Mouse (Mus musculus) left cerebral cortex, postnatal 4 days (tissue): ENCODE measurements at regions not wholly inside any gene's neighbourhood (a gene's known extent, or its start where the extent isn't known, plus 50 kb on each side); places are given as distances from the start of the nearest gene placed in this dataset.

Experiments
- DNase-seq: peaks from one replicate; pipeline ENCODE4 v3.0.0-alpha.2; 2022
- intact Hi-C: fragments of 180-260 bp; cut with DNase I; formaldehyde crosslinking; loops from one replicate; pipeline ENCODE4 v1.15.1; 2025

DNA sequence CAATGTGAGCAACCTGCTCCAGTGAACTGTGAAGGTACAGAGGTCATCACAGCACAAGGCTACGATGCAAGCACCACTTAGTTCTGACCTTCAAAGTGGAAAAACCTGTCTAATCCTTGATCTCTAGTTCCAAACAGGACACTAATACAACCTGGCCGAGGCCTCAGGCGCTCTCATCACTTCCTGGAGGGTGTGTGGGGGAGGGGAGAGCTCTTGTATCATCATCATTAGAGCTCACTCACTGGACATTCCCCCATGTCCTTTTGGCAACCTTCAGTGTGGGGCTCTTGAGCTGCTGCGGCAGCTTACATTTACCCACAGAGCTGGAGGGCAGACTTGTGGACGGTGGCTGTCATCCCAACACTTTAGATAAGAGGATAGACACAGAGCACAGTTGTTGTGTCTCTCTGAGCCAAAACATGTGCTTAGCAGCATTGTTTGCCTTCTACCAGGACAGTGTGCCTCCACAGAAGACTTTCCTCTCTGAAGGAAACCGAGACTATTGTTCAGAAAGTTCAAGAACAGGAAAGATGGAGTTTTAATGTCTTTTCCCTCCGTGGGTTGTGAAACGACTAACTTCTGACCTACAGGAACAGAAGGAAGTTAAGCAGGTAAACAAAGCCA is 115.2 kb upstream of the Mylip start:
- intact Hi-C loops = no loop called here
- DNase-seq = no peak

DNA sequence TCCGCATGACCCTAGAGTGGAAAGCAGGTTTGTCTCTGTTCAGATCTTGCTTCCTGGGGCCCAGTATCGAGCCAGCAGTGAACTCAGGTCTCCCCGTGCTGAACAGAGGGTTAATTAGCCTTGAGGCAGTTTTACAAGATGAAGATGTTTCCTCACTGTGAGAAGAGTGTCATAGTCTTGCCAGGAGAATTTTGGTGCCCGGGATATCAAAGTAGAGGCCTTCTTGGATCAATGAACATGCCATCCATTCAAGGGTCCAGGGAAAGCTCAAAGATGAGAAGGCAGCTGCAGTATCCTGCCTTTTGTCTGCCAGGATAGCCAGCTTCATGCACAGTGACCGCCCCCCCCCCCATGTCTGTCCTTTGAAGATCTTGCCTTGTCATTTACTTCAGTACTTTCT is 114.2 kb upstream of the Mylip start:
- DNase-seq = no peak
- intact Hi-C loops = no loop called here

DNA sequence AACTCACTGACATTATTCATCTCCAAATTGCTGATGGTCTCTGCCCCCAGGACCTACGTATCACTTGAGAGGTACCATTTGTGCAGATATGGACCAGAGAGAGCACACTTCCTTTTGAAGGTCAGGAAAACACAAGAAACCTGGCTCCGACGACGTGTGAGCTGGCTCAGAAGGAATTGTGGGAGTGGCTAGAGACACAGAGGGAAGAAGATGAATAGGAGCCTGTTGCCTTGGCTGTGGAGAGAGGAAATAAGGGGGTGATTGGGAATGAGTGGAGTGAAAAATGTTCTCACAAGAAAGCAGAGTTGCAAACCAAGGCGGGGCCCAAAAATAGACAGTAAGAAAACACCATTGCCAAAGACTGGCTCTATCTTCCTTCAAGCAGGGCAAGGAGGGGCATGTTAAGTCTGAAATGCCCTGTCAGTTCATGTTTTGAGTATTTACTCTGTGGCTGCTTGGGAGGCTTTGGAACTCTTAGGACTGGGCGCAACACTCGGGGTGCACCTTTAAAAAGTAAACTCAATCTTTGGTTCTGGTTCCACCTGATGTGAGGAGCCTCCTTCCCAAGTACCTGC is 111.6 kb upstream of the Mylip start:
- no peak for DNase-seq
- intact Hi-C loops = no loop called here

DNA sequence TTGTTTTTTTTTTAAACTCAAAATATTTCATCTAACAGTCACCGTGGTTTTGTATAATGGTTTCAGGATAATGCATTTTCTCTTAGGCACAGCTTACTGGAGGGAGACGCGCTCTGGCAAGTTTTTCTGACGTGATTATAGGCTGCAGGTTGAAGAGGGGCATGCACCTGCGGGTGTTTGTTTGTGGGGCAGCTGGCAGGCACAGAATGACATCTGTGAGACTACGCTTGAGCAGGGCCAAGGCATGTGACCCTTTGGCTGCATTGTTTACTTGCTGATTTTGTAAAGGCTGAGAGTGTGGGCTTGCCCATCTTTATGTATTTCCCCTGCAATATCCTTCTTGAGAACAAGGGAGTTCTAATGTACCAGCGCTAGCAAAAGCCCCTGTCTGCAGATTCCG is 108.4 kb upstream of the Mylip start:
- intact Hi-C loops = no loop called here
- peak; percentile 7 for DNase-seq

DNA sequence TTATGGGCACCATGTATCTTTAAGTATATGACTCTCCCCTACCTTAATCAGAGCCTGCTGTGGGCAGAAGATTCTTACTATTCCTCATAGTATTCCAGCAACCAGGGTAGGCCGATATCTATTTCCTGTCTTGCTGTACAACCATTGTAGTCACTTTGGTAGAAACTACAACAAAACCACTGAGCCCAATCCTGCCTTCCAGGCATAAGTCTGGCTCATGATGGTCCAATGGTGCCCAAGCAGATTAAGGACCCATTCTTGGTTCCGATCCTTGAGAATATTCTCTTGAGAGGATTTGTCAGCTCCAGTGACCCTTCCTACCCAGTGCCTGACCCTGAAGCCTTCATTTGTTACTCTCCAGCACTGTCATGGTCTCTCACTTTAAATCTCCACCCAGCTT is 102.9 kb upstream of the Mylip start:
- intact Hi-C loops = no loop called here
- no peak for DNase-seq

DNA sequence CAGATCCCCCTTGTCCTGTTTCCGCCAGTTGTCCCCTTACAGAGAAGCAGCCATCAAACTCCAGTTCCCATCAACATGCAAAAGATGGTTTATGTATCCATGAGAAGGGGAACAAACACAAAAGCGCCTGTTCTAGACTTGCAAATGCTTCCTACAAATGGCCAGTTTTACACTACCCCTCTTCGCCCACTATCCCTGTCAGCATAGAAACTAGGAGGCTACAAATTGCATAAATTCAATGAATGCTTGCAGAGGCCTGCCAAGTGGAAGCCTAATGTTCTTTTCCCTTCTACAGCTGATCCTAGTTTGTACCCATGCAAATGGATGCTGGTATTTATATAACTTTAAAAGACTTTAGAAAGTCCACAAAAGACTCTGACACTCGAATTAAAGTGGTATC is 102.3 kb upstream of the Mylip start:
- intact Hi-C loops = no loop called here
- no peak for DNase-seq

DNA sequence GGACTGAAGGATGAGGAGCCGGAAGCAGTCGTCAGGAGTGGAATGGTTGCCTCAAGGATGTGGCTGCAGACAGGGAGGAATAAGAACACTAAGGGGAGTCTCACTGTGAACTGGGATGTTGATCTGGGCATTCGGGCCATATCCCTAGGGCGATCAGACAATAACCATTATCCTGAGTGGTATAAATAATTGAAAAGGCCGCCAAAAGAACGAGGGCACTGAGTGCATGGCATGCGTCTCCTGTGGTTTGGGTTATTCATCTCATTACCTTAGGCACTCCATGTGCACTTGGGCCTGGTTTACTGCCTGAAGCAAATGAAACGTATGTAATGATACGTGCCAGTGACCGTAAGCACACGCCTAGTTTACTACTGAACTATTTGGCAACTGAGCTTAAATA is 99.6 kb upstream of the Mylip start:
- intact Hi-C loops = no loop called here
- no peak for DNase-seq

DNA sequence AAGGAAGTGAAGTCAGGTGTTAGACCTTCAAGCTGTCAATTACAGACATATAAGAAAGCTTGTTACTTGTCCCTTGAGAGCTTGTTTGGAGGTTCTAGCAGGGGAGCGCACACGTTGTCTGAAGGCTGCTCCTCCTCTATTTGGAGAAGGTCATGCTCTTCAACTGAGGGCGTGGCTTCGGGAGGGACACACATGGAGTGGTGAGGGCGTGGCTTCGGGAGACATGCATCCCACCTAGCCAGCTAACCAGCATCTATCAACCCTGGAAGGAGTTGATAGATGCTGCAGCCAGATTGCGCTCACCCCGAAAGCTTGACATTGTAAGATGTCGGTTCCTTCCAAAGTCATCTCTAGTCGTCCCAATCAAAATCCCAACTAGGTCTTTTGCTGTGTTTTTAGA is 94.9 kb upstream of the Mylip start:
- intact Hi-C loops = no loop called here
- DNase-seq = no peak

DNA sequence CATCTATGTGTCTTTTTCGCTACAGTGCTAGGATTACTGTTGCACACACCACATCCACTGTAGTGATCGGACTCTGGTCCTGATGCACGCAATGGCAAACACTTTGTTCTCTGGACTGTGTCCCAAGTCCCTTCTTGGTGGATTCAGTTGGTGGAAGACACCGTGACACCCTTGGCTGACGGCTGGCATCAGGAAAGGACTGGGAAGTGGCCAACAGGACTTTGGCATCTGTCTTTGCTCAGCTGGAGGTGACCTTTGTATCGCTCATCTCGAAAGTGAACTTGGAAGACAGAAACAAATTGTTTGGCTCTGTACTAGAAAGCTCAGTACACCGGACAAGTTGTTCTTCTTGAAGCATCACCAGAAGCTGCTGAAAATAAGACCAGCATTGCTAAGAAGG is 88.9 kb upstream of the Mylip start:
- intact Hi-C loops = no loop called here
- DNase-seq = peak; percentile 7

DNA sequence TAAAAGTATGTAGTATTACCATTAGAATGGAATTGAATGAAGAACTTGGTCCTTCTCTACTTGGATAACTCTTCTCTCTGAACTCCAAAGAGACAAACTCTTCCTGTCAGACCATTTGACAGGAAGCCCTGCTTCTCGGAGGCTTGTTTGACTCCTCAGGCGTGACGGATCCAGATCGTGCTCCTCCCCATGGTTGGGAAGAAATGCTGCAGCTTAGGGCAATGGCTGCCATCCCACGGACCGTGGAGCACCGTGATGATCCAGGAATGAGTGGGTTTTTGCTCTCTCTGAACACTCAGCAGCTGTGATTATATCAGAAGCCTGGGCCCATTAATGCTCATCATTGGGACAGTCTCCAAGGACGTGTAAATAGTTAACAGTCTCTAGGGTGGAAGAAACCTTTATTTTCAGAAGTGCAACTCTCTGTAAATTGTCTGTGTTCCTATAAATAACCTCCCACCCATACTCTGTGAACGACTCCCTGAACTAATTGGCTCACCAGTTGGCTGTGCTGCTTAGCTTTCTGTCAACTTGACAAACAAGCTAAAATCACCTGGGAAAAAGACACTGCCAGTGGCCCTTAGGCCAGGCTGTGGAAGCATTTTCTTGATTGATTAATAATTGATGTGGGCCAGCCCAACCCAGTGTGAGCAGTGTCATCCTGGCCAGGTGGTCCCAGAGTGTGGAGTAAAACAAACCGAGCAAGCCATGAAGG is 88.2 kb upstream of the Mylip start:
- DNase-seq = no peak
- intact Hi-C loops = no loop called here

DNA sequence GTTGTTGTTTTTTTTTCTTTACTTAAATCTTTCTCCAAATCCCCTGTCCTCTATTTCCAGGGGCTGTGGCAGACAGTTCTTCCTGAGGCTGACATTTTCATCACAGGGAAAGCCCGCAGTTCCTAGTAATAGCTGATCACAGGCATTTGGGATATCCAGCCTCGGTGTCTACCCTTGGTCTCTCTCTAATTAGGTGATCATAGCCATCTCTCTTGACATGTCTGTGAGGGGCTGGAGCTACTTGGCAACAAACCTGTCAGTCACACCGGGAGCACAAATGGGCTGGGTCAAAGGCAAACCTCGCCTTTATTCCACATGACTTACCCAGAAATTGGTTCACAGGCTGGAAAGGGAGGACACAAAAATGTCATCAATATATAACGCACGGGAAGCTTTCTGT is 86.7 kb upstream of the Mylip start:
- intact Hi-C loops = no loop called here
- DNase-seq = no peak

DNA sequence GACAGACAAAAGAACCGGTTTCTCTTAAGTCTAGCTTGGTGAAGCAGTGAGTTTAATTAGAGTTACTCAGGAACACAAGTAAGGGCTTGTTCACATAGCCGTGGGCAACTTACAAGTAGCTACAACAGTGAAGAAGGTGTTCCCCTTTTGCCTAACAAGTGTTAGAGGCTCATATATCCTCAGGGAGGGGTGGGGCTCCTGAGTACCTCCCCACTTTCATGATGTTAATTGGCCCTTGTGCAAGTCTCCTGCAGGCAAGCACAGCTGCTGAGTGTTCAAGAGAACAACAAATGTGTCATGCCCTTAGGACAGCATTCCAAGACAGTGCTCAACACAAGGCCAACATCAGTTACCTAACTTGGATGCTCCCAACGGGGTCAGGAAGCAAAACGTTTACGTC is 83.4 kb upstream of the Mylip start:
- intact Hi-C loops = no loop called here
- DNase-seq = no peak

DNA sequence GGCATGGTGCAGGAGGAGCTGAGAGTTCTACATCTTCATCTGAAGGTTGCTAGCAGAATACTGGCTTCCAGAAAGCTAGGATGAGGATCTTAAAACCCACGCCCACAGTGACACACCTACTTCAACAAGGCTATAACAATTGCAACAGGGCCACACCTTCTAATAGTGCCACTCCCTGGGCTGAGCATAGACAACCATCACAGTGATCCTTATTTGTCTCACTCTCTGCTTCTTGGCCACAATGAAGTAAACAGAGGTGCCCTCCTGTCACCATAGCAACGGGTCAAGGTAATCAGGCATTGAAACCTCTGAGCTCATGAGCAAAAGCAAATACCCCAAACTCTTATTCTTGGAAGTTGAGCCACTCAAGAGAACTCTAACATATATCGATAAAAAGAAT is 82.3 kb upstream of the Mylip start:
- DNase-seq = no peak
- intact Hi-C loops = no loop called here

DNA sequence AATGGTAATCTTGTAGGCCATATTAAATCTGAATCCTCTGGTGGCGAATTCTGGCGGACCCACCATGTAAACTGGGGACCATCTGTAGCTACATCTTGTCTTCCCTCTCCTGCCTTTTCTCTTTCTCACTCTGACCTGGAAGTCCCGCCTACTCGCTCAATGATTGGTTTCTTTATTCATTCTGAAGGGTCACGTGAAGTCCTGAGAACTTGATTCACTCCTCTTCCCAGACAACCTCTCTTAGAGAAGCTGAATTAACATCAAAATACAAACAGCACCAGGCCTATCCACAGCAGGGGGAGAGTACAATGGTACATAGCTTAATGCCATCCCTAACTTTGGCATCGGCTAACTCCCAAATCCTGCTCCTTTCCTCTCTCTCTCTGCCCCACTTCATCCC is 69.9 kb upstream of the Mylip start:
- DNase-seq = no peak
- intact Hi-C loops = no loop called here

DNA sequence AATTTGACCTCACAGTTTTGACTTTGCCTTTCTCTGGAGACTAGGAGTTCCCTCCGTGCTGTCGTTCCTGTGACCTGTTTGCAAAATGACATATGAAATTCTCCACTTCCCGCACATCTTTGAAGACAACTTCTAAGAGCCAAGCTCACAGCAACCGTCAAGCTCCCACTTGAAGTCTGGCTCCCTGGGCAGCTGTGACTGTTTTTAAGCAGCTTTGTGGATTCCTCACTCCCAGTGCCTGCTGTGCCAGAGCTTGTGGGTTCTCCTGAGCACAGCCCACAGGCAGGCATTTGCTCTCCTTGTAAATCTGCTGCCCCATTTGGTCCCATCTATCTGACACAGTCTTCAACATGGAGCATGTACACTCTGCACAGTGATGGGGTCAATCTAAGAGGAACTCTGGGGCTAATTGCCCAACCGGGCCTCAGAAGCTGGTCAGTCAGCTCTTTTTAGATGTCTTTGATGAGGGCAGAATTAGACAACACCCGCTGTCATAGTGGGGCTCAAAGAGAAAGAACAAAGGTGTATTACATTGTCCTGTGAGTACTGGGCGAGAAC is 63.7 kb upstream of the Mylip start:
- intact Hi-C loops = no loop called here
- DNase-seq = no peak

DNA sequence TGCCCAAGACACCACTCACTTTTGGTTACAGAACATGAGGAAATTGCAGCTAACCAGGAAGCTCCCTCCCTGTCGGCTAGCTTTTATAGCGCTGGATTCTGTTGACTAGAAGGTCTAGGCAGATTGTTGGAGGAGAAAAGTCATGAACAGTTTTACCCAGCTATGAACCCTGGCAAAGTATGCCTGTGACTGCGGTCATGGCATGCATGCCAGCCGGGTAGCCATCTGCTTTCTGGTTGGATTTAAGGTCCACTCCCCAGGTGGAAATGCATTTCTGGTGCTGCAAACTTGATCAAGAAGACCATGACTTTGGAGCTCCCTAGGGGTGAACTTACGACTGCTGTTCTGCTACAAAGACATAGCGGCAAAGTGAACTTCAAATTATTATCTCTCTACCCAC is 62.8 kb upstream of the Mylip start:
- no peak for DNase-seq
- intact Hi-C loops = no loop called here

DNA sequence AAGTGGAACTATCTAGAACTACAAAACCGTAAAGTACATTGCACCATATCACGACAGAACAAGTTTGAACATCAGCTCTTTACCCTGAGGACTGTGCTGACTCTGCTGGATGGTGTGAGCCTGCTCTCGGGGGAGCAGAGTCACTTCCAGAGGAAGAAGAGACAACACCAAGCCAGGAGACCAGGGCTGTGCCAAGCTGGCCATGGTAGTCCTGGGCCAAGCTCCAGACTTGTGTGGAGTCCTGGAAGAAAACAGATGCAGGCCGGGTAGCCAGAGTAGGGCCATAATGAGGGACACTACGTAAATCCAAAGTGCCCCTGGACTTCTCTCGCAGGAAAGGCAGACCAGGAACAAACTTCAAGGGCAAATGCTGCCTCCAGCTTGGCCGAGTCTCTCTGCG is 59.0 kb upstream of the Mylip start:
- intact Hi-C loops = no loop called here
- peak; percentile 39 for DNase-seq

DNA sequence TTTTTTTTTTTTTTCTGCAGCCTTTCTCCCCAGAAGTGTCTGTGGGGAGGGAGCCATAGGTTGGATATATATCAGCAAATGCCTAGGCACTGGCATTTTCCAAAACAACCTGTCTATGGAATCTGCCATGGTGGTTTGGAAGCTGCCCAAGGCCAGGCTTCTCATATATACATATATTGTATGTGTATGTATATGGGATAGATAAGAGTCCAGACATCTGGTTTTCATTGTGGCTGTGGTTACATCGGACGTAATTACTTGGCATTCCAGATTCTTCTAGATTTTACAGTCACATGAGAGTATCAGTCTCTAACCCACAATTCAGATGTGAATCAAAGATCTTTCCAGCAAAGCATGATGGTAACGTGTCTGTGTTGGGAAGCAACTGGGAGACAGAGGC is 57.5 kb upstream of the Mylip start:
- intact Hi-C loops = no loop called here
- DNase-seq = no peak

DNA sequence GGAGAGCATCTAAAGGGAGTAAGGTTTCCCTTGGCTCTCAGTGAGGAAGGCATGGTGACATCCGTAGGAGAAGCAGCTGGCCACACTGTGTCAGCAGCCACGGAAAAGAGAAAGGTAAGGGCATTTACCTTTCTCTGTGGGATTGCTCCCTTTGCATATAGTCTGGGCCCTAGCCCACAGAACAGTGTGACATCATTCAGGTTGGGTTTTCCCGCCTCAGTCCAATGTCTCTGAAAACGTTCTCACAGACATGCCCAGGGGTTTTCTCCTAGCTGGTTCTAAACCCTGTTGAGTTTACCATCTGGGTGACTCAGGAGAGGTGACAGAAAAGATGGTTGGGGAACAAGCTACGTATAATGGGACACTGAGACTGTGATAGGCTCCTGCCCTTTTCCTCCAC is 55.9 kb upstream of the Mylip start:
- intact Hi-C loops = no loop called here
- DNase-seq = no peak
